Mouse (Mus musculus) frontal cortex, postnatal 25 days (tissue): ENCODE measurements around the gene Gpm6a.
"Not testable (repeated sequence)": the region's sequence is repeated elsewhere in the genome, so short reads cannot be mapped to it uniquely, and the experiment has no call there.

Experiments
- DNase-seq, 2 experiments: peaks; one replicate each; pipeline ENCODE4 v3.0.0; 2022; ENCODE audit warnings: low spot score in 2 of 2

Gene Gpm6a

DNA sequence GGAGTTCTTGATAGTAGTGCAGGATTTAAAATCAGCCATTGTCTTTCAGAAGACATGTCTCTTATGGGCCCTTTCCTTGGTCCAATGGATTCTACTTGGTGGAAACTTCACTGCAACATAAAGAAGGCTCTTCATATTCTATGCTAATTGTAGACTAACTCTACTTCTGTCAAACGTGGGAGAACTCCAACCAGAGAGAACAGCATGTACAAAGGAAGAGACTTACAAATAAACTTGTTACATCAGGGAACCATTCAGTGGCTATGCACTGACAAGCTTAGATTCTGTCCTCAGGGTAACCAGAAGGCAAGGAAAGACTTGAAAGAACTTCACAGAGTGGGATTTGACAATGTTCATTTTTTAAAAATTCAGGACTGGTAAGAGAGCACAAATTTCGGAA is 48.3 kb downstream of the Gpm6a start:
- no peak for DNase-seq

DNA sequence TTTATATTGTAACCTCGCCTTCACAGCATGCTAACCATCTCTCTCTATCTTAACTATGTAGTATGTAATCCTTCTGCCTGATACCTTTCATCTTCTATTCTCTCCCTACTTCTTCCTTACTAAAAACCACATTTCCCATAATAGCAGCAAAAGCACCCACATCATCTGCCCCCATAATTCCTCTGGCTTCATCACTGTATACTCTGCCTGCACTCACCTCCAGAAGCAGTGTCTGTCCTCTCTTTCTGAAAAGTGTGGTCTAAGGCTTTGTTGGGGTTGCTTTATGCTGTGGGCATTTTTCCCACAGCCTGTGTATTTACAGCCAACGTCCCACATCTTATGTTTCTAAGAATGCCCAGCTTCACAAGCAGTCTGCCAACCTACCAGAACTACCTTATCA is 57.6 kb downstream of the Gpm6a start:
- no peak for DNase-seq

DNA sequence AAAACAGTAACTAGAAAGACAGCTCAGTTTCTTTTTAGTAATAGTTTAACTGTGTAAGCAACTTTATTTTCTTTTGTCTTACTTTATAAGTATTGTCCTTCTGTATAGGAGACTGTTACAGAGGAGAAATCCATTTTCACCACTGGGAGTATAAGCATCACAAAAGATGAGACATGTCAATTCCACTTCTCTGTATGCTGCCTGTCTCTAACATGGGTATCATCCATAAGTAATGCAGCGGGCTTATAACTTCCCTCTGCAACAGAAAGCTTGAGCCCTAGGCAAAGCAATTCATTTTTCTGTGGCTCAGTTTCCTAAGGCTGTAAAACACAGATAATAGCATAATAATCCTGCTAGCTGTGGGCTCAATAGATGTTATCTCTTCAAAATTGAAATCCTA is 62.4 kb downstream of the Gpm6a start:
- DNase-seq: no peak

DNA sequence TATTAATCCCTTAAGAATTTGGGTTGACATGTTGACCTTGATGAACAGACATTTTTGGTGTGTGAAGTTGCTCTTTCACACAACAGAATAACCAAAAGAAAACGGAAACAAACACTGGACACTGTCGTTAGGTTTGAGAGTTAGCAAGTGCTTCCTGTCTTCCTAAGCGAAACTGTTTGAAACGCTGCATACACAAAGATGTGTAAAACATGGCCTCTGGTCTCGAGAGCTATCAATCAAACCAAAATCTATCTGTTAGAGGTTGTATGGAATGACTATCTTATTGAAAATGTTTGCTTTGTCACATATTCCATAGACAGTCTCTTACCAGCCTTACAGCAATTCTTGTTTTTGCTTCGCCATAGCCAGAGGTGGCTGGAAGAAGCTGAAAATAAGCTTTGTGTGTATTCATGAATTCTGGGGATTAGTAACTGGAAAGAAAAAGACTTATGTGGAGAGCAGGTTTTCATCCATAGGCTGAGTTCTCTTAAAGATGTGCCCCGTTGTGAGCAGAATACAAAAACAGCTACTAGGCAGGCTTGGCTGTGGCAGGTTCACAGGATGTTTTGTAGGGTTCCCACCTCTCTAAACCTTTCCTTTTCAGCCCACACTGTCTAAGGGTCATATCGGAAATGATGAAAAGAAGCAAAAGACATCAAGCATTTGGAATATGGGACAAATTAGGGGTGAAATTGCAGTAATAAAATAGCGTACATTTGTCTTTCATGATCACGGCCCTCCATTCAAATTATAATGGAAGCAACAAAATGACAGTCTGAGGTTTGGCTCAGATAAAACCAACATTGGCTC is 71.4 kb downstream of the Gpm6a start:
- DNase-seq: no peak

DNA sequence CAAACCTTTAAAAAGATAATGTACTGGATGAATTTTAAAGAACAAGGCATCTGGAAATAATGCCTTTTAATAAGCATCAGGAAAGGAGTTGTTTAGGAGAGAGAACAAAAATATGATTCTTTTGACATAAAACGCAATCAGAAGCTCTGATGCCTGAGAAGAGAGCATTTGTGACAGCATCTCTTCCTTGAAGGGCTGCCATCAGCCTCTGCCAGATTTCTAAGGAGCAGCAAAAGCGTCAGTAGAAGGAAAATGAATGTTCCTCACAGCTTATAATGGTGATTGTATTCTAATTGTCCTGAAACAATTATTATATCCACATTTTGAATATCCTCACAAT is 72.0 kb downstream of the Gpm6a start:
- no peak for DNase-seq

DNA sequence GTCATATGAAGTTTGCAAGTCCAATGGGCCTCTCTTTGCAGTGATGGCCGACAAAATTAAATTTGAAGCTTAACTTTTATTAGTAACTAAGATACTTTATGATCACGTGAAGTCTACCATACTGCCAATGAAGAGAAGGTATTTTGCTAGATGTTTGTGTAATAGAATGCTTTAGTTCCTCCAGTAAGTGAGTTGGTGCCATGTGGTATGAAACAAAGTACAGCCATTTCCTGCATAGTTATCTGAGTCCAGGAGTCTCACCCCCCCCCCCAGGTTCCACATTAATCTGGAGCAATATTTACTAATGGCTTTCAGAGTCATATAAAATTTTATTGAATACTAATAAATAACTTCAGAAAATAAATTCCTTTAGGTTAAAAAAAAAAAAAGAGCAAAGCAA is 73.7 kb downstream of the Gpm6a start:
- no peak for DNase-seq

DNA sequence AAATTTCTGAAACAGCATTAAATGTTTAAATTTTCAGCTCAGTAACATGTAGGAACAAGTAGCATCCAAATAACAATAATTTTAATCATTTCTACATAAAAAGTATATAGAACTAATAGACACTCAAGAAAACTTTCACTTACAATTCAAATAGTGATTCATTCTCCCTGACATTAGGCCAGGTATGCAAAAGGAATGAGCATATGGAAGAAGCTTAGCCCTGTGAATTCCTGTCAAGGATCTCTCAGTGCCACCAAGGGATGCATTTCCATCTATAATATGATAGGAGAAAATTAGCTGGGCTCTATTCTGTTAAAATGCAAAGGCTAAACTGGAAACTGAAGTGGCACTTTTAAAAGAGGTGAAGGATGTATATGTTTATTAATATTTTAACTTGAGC is 76.5 kb downstream of the Gpm6a start:
- DNase-seq: no peak

DNA sequence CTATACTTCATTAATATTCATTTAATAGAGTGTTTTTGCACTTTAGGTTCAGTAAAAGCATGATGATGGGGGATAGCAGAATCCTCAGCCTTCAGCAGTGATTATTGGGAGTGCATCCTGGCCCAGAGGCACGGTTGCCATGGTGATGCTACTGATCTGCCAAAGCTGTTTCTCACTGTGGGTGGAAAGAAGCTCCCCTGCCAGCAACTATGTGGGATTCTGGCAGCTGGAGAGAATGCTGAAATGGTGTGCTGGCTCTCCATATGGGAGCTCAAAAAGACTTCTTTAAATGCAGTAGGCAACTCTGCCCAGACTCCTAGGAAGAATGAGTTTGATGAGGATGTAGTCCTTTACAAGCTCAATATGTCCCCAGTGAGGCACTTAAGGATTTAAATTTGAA is 79.7 kb downstream of the Gpm6a start:
- peak; percentile 58 to 70 for DNase-seq

DNA sequence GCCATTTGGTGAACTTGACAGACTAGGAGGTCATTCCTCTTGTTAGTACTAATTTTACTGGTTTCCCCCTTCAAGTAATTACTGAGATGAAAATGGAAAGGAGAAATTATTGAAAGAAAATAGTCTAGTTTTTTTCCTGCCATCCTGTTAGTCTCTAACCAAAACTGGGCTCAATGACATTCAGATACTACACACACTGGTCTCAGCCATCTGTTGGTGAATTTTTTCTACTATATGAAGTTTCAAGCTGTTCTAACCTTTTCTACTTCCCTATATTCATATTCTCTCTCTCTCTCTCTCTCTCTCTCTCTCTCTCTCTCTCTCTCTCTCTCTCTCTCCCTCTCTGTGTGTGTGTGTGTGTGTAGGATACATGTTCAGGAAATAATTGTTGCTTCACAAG is 80.8 kb downstream of the Gpm6a start:
- no peak for DNase-seq

DNA sequence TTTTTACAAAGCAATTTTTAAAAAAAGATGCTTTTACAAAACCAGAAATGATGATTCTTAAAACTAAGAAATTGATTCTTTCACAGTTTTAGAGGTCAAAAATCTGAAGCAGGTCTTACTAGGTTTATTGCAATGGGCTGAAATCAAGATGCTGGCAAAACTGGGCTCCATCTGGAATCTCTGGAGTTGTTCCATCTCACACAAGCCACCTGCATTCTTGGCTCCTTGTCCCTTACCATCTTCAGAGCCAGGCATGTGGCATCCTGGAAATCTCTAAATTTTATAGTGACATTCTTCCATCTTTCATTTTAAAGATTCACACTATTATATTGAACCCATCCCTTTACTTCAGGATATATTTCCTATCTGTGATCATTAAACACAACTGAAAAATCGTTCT is 88.3 kb downstream of the Gpm6a start:
- DNase-seq: no peak

DNA sequence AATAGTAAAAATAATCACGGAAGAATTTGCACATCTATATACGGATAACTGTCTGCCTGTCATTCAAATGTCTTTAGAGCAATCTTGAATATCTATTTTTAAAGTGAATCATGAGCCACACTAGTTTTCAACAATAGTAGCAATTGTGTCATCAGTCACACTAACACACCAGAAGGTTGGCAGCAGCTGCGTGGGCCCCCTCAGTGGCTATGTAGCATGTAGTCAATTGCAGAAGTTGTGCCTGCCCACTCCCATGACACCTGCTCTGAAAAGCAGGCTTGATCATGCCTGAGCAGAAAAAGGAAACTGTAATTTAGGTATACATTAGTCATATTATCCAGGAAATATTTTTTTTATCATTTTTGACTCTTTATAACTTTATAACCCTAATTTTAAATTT is 93.8 kb downstream of the Gpm6a start:
- DNase-seq: no peak

DNA sequence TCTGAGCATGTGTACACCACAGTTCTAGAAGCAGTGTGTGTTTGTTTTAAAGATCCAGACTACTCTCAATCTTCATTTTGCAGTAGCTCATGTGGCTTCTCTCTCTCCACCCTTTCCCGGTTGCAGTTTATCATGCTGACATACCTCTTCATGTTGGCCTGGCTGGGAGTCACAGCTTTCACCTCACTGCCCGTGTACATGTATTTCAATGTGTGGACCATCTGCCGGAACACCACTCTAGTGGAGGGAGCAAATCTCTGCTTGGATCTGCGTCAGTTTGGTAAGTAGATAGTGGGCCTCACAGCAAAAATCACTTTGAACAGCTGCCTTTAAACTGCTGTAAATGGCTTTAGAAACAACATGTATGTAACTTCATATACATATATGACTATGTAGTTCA is 95.3 kb downstream of the Gpm6a start:
- DNase-seq: no peak

DNA sequence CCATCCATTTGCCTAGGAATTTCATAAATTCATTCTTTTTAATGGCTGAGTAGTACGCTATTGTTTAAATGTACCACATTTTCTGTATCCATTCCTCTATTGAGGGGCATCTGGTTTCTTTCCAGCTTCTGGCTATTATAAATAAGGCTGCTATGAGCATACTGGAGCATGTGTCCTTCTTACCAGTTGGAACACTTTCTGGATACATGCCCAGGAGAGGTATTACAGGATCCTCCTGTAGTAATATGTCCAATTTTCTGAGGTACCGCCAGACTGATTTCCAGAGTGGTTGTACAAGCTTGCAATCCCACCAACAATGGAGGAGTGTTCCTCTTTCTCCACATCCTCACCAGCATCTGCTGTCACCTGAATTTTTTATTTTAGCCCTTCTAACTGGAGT is 114.2 kb downstream of the Gpm6a start:
- not testable (repeated sequence) for DNase-seq

DNA sequence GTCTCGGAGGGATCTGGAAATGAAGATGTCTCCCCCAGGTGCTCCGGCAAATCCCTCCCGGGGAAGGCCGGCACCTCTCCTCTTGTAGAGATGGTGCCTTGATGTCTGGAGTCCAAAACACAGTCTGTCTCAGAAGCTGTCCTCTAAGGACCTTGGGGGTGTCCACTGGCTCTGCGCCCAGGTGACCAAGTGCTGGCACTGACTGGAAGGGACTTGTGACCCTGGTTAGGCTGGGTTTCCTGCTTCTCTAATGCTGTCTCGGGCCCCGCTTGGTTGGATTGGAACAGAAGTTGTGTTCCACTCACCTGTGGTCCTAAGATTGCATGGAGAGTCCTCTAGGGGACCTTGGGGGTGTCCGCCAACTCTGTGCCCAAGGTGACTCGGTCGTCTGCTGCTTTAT is 118.8 kb downstream of the Gpm6a start:
- DNase-seq: no peak

DNA sequence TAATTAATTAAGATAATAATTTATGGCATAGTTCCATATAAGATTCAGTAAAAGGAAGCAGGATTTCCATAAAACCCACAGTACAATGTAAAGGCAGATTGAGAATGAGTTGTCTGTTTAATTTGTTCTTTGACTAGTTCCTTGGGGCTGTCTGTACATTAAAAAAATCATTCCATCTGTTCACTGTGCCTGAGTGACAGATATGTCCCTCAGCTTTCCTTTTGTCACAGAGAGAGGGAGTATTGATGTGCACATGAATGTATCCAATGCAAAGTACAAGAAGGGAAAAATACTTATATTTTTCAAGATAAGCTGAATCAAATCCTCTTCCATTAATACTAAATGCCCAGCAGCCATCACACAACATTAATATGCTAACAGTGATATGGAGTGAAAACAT is 147.6 kb downstream of the Gpm6a start:
- no peak for DNase-seq

DNA sequence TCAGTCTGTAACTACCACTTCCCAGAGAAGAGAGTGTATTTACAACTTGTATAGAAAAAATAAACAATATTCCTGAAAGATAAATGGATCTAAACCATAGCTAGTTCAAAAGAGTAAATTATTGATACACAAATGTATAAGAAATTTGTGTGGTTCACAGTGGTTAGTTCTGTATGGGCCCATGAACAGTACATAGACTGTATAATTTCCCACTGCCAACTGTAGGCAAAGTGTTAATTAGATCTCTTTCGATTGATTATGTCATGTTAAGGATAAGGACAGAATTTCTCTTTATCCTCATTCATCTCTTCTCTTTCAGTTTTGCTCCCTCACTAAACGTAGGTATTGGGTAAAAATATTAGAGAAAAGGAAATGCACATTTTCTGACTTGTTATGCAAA is 148.4 kb downstream of the Gpm6a start:
- DNase-seq: no peak

DNA sequence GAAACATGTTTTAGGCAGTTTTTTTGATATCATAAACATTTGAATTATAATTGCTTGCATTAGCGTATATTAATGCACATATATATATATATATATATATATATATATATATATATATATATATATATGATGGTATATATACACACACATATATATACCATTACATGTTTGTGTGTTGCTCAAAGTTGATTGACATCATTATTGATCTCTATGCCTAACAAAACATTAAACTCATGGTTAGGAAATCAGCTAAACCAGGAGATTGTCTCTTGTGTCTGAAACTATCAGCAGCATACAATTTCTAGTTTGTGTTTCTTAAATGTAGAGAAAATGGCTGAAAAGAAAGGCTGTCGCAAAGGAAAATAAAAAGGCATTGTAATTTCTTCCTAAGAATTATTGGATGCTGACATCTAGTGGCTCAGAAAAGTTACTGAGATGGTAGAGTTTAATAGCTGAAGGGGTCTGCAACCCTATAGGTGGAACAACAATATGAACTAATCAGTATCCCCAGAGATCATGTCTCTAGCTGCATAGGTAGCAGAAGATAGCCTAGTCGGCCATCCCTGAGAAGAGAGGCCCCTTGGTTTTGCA is 149.3 kb downstream of the Gpm6a start:
- DNase-seq: no peak
